Mouse (Mus musculus): Measurements from ENCODE around the gene Sec22a. TPM values are rescaled to one million over a fixed set of nuclear protein-coding genes. Genes with fewer than 3 reads are reported as not detected.

Sec22a gene
- polyA plus RNA-seq, 1 experiment from 2014 or later = 44.1 TPM

GRCm38 (mm10) chr16:35305226-35305625 is 58.5 kb downstream of the Sec22a start:
- no peaks in the 10 kb centered on the region for H3K9me3 ChIP-seq (ENCODE audit: control insufficient read depth, low read length)
- no peak overlapping the region for H3K4me3 ChIP-seq (replicated peaks; ENCODE audit: low read length)
- H3K9ac ChIP-seq = no peak overlapping the region
- DNase-seq (ENCODE audit: low spot score) (no peak), ATAC-seq (ENCODE audit: low FRiP score) (no peak)
- H3K27ac ChIP-seq = no peak overlapping the region
- 88% methylated on average over 7 of the region's 7 CpGs for WGBS
- no peaks in the 10 kb centered on the region for H3K4me1 ChIP-seq (replicated peaks; ENCODE audit: control insufficient read depth, insufficient read depth, low read length)
- H3K27me3 ChIP-seq (ENCODE audit: control insufficient read depth, insufficient read depth, low read length) = no peaks in the 10 kb centered on the region
- H3K36me3 ChIP-seq (replicated peaks; ENCODE audit: control insufficient read depth, insufficient read depth) = peaks cover 35% of the 10 kb centered on the region
- no peak overlapping the region for H3K4me2 ChIP-seq (replicated peaks)

DNA sequence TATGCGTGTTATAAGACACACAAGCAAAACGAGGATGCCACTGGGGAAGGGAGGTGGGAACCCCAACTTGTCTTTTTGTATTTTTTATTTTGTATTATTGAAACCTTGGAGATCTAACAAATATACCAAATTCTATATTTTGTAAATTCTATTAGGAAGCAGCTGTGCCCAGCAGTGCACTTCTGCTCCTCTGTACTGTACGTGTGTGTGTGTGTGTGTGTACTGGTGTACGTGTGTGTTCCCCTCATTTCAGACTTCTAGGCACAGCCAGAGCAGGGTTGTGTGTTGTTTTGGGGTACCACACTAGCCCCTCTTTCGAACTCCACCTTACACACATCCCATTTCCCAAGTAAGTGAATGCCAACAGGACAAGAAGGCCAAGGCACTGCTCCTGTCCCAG is 59.3 kb downstream of the Sec22a start:
- ATAC-seq (ENCODE audit: low FRiP score) (no peak), DNase-seq (ENCODE audit: low spot score) (no peak)
- Histone ChIP-seq H3K9ac (no peak overlapping the region), H3K36me3 (replicated peaks; ENCODE audit: control insufficient read depth, insufficient read depth) (peaks cover 42% of the 10 kb centered on the region), H3K9me3 (ENCODE audit: control insufficient read depth, low read length) (no peaks in the 10 kb centered on the region), H3K4me2 (replicated peaks) (no peak overlapping the region), H3K4me1 (replicated peaks; ENCODE audit: control insufficient read depth, insufficient read depth, low read length) (no peaks in the 10 kb centered on the region), H3K4me3 (replicated peaks; ENCODE audit: low read length) (no peak overlapping the region), H3K27ac (no peak overlapping the region), H3K27me3 (ENCODE audit: control insufficient read depth, insufficient read depth, low read length) (no peaks in the 10 kb centered on the region)
- WGBS = 94% methylated on average over 5 of the region's 5 CpGs

DNA sequence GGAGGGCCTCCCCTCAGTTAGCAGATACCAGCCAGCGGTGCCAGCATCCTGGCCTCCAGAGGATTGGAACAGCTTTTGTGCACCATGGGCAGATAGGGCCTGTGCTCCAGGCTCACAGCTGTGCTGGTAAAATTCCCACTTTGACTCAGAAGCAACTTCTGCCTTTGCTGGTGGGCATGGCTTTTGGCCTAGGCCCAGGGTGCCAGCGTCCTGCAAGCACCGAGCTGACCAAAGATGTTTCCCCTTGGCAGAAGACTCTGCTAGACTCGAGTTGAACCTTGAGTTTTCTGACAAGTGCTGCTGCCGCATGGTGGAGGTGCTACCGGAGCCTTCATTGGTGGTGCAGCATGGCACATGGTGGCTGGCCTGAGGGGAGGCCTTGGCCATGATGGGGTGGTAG is 60.0 kb downstream of the Sec22a start:
- 92% methylated on average over 6 of the region's 6 CpGs for WGBS
- Histone ChIP-seq H3K27me3 (ENCODE audit: control insufficient read depth, insufficient read depth, low read length) (no peaks in the 10 kb centered on the region), H3K4me2 (replicated peaks) (no peak overlapping the region), H3K9ac (no peak overlapping the region), H3K4me3 (replicated peaks; ENCODE audit: low read length) (no peak overlapping the region), H3K36me3 (replicated peaks; ENCODE audit: control insufficient read depth, insufficient read depth) (peaks cover 47% of the 10 kb centered on the region), H3K4me1 (replicated peaks; ENCODE audit: control insufficient read depth, insufficient read depth, low read length) (no peaks in the 10 kb centered on the region), H3K27ac (no peak overlapping the region), H3K9me3 (ENCODE audit: control insufficient read depth, low read length) (no peaks in the 10 kb centered on the region)
- DNase-seq (ENCODE audit: low spot score) = no peak
- ATAC-seq (ENCODE audit: low FRiP score) = no peak

DNA sequence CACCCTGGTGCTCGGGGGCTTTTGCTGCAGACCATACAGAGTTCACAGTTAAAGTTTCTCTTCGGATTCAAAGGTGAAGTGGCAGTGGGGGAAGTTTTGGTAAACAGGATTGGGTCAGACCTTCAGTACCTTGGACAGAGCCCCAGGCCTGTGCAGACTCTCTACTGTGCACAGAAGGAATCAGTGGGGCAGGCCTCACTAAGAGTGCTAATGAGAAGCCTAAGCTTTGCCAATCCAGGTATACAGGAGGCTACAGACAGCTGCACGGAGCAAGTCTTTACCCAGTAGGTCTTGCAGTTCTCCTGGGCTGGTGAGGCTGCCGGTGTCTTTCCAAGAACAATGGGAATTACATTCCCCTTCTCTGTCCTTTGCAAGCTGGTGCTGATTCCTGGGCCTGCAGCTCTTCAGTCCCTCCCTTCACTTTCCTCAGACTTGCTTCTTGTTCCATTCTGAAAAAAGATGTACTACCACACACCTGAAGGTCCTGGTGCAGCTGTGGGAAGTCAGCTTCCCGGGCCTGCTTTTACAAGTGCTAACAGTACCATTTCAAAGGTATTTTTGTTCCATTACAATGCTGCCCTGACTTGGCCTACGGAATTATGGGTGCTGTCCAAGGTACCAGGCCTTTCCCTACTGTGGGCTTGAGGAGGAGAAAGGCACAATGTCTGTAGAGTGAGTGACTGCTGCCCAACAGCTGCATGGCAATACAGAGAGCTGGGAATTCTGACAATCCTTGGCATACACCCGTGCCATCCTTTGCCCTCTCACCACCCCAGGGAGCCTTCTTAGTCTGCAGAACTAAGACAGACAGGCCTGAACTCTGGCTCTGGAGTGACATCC is 61.1 kb downstream of the Sec22a start:
- Histone ChIP-seq H3K4me1 (replicated peaks; ENCODE audit: control insufficient read depth, insufficient read depth, low read length) (no peaks in the 10 kb centered on the region), H3K4me2 (replicated peaks) (no peak overlapping the region), H3K27me3 (ENCODE audit: control insufficient read depth, insufficient read depth, low read length) (no peaks in the 10 kb centered on the region), H3K4me3 (replicated peaks; ENCODE audit: low read length) (no peak overlapping the region), H3K36me3 (replicated peaks; ENCODE audit: control insufficient read depth, insufficient read depth) (peaks cover 51% of the 10 kb centered on the region), H3K9me3 (ENCODE audit: control insufficient read depth, low read length) (no peaks in the 10 kb centered on the region), H3K27ac (no peak overlapping the region), H3K9ac (no peak overlapping the region)
- 53% methylated on average over 7 of the region's 7 CpGs for WGBS
- ATAC-seq (ENCODE audit: low FRiP score) (no peak), DNase-seq (ENCODE audit: low spot score) (no peak)

DNA sequence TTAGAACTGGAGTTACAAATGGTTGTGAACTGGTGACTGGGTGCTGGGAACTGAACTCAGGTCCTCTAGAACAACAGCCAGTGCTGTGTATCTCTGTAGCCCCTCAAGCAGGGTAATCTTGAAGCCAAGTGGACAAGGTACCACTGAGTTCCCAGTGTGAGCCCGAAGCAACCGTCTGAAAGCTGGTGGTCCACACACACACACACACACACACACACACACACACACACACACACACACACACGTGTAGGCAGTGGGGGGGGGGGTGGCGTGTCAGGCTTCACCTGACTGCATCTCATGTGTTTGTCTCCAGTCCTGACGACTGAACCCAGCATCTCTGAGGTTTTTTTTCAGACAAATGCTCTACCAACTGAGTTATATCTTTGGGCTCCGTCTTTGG is 63.6 kb downstream of the Sec22a start:
- peaks cover 50% of the 10 kb centered on the region for H3K36me3 ChIP-seq (replicated peaks; ENCODE audit: control insufficient read depth, insufficient read depth)

GRCm38 (mm10) chr16:35297786-35298185 is 65.9 kb downstream of the Sec22a start:
- Histone ChIP-seq H3K9me3 (ENCODE audit: control insufficient read depth, low read length) (no peaks in the 10 kb centered on the region), H3K9ac (no peak overlapping the region), H3K4me1 (replicated peaks; ENCODE audit: control insufficient read depth, insufficient read depth, low read length) (no peaks in the 10 kb centered on the region), H3K27me3 (ENCODE audit: control insufficient read depth, insufficient read depth, low read length) (no peaks in the 10 kb centered on the region), H3K27ac (no peak overlapping the region), H3K4me2 (replicated peaks) (no peak overlapping the region), H3K4me3 (replicated peaks; ENCODE audit: low read length) (no peak overlapping the region), H3K36me3 (replicated peaks; ENCODE audit: control insufficient read depth, insufficient read depth) (peaks cover 39% of the 10 kb centered on the region; the same call in 1 of the 2 replicates)
- WGBS = 87% methylated on average over 5 of the region's 5 CpGs
- no peak for ATAC-seq (ENCODE audit: low FRiP score)
- DNase-seq (ENCODE audit: low spot score) = no peak

More for the DNA sequence above, 63.6 kb downstream of the Sec22a start:
- Histone ChIP-seq H3K9ac (no peak overlapping the region), H3K4me1 (replicated peaks; ENCODE audit: control insufficient read depth, insufficient read depth, low read length) (no peaks in the 10 kb centered on the region), H3K4me3 (replicated peaks; ENCODE audit: low read length) (no peak overlapping the region), H3K27ac (no peak overlapping the region), H3K27me3 (ENCODE audit: control insufficient read depth, insufficient read depth, low read length) (no peaks in the 10 kb centered on the region), H3K9me3 (ENCODE audit: control insufficient read depth, low read length) (no peaks in the 10 kb centered on the region), H3K4me2 (replicated peaks) (no peak overlapping the region)
- 93% methylated on average over 6 of the region's 6 CpGs for WGBS
- DNase-seq (ENCODE audit: low spot score) (no peak), ATAC-seq (ENCODE audit: low FRiP score) (no peak)

- no peaks in the 10 kb centered on the region for H3K27me3 ChIP-seq (ENCODE audit: control insufficient read depth, insufficient read depth, low read length)
- H3K9ac ChIP-seq = no peak overlapping the region
- H3K4me1 ChIP-seq (replicated peaks; ENCODE audit: control insufficient read depth, insufficient read depth, low read length) = no peaks in the 10 kb centered on the region
- no peaks in the 10 kb centered on the region for H3K9me3 ChIP-seq (ENCODE audit: control insufficient read depth, low read length)
- no peak overlapping the region for H3K4me3 ChIP-seq (replicated peaks; ENCODE audit: low read length)
- peaks cover 32% of the 10 kb centered on the region for H3K36me3 ChIP-seq (replicated peaks; ENCODE audit: control insufficient read depth, insufficient read depth)
- DNase-seq (ENCODE audit: low spot score) = no peak
- 92% methylated on average over 5 of the region's 5 CpGs for WGBS
- no peak overlapping the region for H3K27ac ChIP-seq
- no peak overlapping the region for H3K4me2 ChIP-seq (replicated peaks)
- no peak for ATAC-seq (ENCODE audit: low FRiP score)
These were observed 76.5 kb downstream of the Sec22a start for GRCm38 (mm10) chr16:35287244-35287643.

DNA sequence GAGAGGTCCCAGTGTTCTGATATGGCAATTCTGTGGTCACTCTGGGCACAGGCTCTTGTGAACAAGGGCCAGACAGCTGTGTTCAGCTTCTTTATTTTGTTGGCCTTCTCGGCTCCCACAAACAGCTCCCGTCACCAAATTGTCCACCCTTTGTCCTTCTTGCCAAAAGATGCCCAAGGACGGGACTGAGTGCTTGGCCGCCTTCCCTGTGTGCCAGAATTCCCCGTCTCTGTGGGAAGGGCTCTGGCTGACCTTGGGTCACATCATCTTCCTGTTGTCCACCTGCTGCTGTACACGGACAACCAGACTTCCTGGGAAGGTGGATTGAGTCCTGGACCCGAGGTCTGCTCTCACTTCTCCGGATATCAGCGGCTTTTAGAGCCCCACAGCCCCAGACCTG is 77.9 kb downstream of the Sec22a start:
- no peaks in the 10 kb centered on the region for H3K9me3 ChIP-seq (ENCODE audit: control insufficient read depth, low read length)
- no peak overlapping the region for H3K4me3 ChIP-seq (replicated peaks; ENCODE audit: low read length)
- H3K27me3 ChIP-seq (ENCODE audit: control insufficient read depth, insufficient read depth, low read length) = no peaks in the 10 kb centered on the region
- 77% methylated on average over 9 of the region's 9 CpGs for WGBS
- H3K4me2 ChIP-seq (replicated peaks) = no peak overlapping the region
- ATAC-seq (ENCODE audit: low FRiP score) (no peak), DNase-seq (ENCODE audit: low spot score) (no peak)
- H3K36me3 ChIP-seq (replicated peaks; ENCODE audit: control insufficient read depth, insufficient read depth) = peaks cover 32% of the 10 kb centered on the region
- no peaks in the 10 kb centered on the region for H3K4me1 ChIP-seq (replicated peaks; ENCODE audit: control insufficient read depth, insufficient read depth, low read length)
- H3K9ac ChIP-seq = no peak overlapping the region
- no peak overlapping the region for H3K27ac ChIP-seq

DNA sequence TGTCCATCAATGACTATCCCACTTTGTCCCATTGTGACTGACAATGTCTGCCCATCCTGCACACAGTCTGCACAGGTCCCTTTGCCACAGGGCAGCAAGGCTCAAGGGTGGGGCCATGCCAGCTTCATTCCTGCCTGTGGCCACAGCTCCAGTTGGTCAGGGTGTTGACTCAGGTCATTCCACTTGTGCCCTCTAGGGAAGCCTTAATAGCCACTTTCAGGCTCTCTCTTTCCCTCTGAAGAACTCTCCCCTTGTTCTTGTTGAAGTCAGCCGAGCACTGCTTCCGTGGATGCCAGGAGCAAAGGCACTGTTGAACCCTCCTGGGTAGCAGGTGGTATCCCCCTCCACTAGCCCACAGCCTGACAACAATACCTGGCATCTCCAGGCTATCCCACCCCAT is 81.3 kb downstream of the Sec22a start:
- peaks cover 25% of the 10 kb centered on the region for H3K36me3 ChIP-seq (replicated peaks; ENCODE audit: control insufficient read depth, insufficient read depth)
- H3K27me3 ChIP-seq (ENCODE audit: control insufficient read depth, insufficient read depth, low read length) = no peaks in the 10 kb centered on the region
- no peaks in the 10 kb centered on the region for H3K9me3 ChIP-seq (ENCODE audit: control insufficient read depth, low read length)
- WGBS = 89% methylated on average over 2 of the region's 2 CpGs
- H3K4me3 ChIP-seq (replicated peaks; ENCODE audit: low read length) = no peak overlapping the region
- no peak for ATAC-seq (ENCODE audit: low FRiP score)
- H3K4me2 ChIP-seq (replicated peaks) = no peak overlapping the region
- no peaks in the 10 kb centered on the region for H3K4me1 ChIP-seq (replicated peaks; ENCODE audit: control insufficient read depth, insufficient read depth, low read length)
- H3K27ac ChIP-seq = no peak overlapping the region
- no peak overlapping the region for H3K9ac ChIP-seq
- DNase-seq (ENCODE audit: low spot score) = no peak

Data from hindbrain, embryonic 14.5 days (tissue).